Mouse (Mus musculus) liver, adult 2 months (tissue): Measurements from ENCODE around the gene Plcb4.

Experiments used
- CTCF ChIP-seq: fragments of 200-500 bp; IDR thresholded peaks from 2 replicates; pipeline ENCODE4 v1.5.1; 2011; ENCODE audit warnings: low read depth, low read length, control low read depth
- POLR2A ChIP-seq: fragments of 200-500 bp; IDR thresholded peaks from 2 replicates; pipeline ENCODE4 v1.6.1; 2011; ENCODE audit warnings: low read length, control low read depth; ENCODE audit not compliant: insufficient read depth; ENCODE audit errors: extremely low read depth

DNA sequence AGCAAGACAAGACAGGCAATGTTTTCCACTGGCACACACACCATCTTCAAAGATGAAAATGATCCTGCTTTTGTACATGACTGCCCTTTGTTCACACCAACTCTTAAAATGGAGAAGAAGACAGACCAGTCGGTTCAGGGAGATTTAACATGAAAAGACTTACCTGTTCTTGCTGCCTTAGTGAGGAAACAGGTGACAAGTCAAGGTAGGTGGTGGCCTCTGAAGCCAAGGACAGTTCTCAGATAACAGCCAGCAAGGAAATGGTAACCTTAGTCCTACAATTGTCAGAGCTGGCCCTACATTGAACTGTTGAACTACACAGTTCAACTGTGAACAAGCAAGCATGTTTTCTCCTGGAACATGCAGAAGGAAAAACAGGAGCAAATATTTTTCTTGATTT is 17.8 kb upstream of the Plcb4 start:
- no peak for TF ChIP-seq CTCF
- no peak for TF ChIP-seq POLR2A
